Mouse (Mus musculus) intestine, postnatal 0 days (tissue): ENCODE results near the gene Mad2l1. TPM values are rescaled to one million over a fixed set of nuclear protein-coding genes. Genes with fewer than 3 reads are reported as not detected.
A peak's percentile ranks its signal among the peaks of the same experiment; 100 is the strongest.

ENCODE experiments used
- ATAC-seq: fragments of 200-750 bp; cut with Nextera tagmentation; 2 replicates; pipeline ENCODE4 v1.8.0; 2017; ENCODE audit warnings: mild to moderate bottlenecking, moderate TSS enrichment, moderate library complexity
- H3K27ac ChIP-seq: fragments of 300-500 bp; sonication (generic); 2 replicates; pipeline ENCODE4 v1.5.1; 2014; ENCODE audit warnings: mild to moderate bottlenecking, low read depth, low read length, moderate library complexity
- H3K27me3 ChIP-seq: fragments of 300-500 bp; sonication (generic); replicated peaks from 2 replicates; pipeline ENCODE4 v1.6.1; 2014; ENCODE audit warnings: low read length, mixed read lengths; ENCODE audit not compliant: control insufficient read depth, insufficient read depth
- H3K36me3 ChIP-seq: fragments of 300-500 bp; sonication (generic); 2 replicates; pipeline ENCODE4 v1.6.1; 2014; ENCODE audit warnings: mild to moderate bottlenecking, moderate library complexity; ENCODE audit not compliant: control insufficient read depth, insufficient read depth
- H3K4me1 ChIP-seq: fragments of 300-500 bp; sonication (generic); replicated peaks from 2 replicates; pipeline ENCODE4 v1.6.1; 2014; ENCODE audit warnings: antibody characterized with exemption, low read length, mixed read lengths; ENCODE audit not compliant: control insufficient read depth, insufficient read depth
- H3K4me2 ChIP-seq: fragments of 300-500 bp; sonication (generic); replicated peaks from 2 replicates; pipeline ENCODE4 v1.6.1; 2014; ENCODE audit warnings: low read depth, mild to moderate bottlenecking, moderate library complexity
- H3K4me3 ChIP-seq: fragments of 300-500 bp; sonication (generic); 2 replicates; pipeline ENCODE4 v1.5.1; 2014; ENCODE audit warnings: low read depth, low read length
- H3K9ac ChIP-seq: fragments of 300-500 bp; sonication (generic); 2 replicates; pipeline ENCODE4 v1.6.1; 2014; ENCODE audit warnings: mild to moderate bottlenecking, low read depth, low read length
- H3K9me3 ChIP-seq: fragments of 300-500 bp; sonication (generic); 2 replicates; pipeline ENCODE4 v1.6.1; 2016; ENCODE audit warnings: mixed run types; ENCODE audit not compliant: control insufficient read depth
- CTCF ChIP-seq: sonication (generic); IDR thresholded peaks from 2 replicates; pipeline ENCODE4 v1.5.1; 2016; ENCODE audit warnings: low read depth, mild to moderate bottlenecking, control low read depth, antibody characterized with exemption, moderate library complexity
- WGBS: fragments of 180-500 bp; shearing (Covaris S2); extraction: QIAGEN DNeasy Blood & Tissue Kit; methylation state at CpG from one replicate; pipeline ENCODE4 v1.1.7; 2014; 5-methylcytosine and 5-hydroxymethylcytosine counted together
- polyA plus RNA-seq: library from polyadenylated mRNA; unstranded; fragments of >200 nt; fragmentation: Nextera tagmentation; extraction: Ambion mirVana; gene quantifications from 2 replicates; pipeline ENCODE4 v1.2.1, GENCODE M21; 2015

Gene Mad2l1
- polyA plus RNA-seq, 1 experiment from 2014 or later: 36.4 TPM

DNA sequence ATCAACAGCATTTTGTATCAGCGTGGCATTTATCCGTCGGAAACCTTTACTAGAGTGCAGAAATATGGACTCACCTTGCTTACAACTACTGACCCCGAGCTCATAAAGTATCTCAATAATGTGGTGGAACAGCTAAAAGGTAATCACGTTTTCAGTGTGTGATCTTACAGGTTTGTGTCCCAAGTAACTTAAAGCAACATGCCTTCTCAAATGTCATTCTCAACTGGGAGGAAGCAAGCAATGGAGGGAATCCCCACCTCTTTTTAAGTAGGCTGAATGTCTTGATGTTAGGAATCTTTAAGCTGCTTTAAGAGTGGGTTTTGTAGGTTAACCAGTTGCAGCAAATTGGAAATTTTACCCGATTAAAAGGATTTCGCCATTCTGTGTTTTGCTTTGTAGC lies 776 bp downstream of the Mad2l1 start:
- H3K4me3 ChIP-seq: peak overlapping the region; percentile 85

DNA sequence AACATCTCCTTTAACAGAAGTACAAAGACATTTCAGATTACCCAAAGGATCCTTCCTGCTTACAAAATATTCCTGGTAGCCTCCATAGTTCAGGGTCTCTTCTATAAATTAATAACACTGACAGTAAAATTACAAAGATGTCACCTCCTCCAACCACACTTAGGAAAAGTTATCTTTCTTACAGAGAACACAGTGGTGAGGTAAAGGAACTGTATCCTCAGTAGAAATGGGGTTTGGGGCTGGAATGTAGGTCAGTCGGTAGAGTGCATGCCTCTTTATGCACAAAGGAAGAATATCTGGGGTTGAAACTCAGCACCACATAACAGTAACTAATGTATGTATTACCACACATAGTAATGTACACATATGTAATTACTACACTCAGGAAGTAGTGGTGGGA lies 24.8 kb downstream of the Mad2l1 start, which contains the start of gene Vmn1r32:
Gene Vmn1r32, minus strand, starts transcription at position 101 of the 400 bp plus-strand sequence.
- Histone ChIP-seq H3K27me3 (no peaks in the 10 kb centered on the region), H3K36me3 (no peaks in the 10 kb centered on the region), H3K27ac (no peak within 1 kb of the TSS), H3K9me3 (no peaks in the 10 kb centered on the region), H3K4me3 (no peak within 1 kb of the TSS), H3K4me2 (no peak within 1 kb of the TSS), H3K4me1 (no peaks in the 10 kb centered on the region), H3K9ac (no peak within 1 kb of the TSS)
- ATAC-seq: no peak
- no peak for TF ChIP-seq CTCF
- 89% methylated on average over 1 of the region's 1 CpGs for WGBS

More for the DNA sequence above, 776 bp downstream of the Mad2l1 start:
- 0 out of 2 replicates have a peak overlapping the region, but pooled peaks have one; percentile 6 for H3K27ac ChIP-seq
- peak overlapping the region; percentile 70 for H3K9ac ChIP-seq
- H3K36me3 ChIP-seq: no peaks in the 10 kb centered on the region; the same call in 1 of the 2 replicates
- WGBS: 13% methylated on average over 7 of the region's 7 CpGs
- TF ChIP-seq CTCF: no peak
- peak overlapping the region; percentile 87 for H3K4me2 ChIP-seq
- H3K27me3 ChIP-seq: no peaks in the 10 kb centered on the region
- no peaks in the 10 kb centered on the region for H3K9me3 ChIP-seq
- H3K4me1 ChIP-seq: 0 out of 2 replicates have a peak, but pooled peaks cover 5% of the 10 kb centered on the region
- no peak for ATAC-seq

DNA sequence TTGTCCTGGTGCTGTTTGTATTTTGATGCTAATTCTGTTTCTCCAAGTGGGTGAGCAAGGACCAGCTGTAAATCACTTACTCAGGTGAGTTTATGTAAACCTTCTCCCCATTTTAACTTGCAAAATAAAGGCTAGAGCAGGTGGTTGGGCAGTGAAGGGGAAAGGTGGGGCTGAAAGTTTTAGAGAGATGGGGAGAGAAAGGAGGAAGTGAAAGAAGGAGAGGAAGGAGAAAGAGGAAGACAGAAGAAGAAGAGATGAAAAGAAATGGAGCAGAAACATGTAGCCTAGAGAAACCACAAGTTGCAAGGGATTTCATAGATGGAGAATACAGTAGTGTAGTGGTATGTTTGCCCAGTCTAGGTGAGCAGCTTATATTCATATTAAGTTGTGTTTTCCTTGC lies 60.6 kb downstream of the Mad2l1 start:
- no peak overlapping the region for H3K4me2 ChIP-seq
- no peak for ATAC-seq
- H3K27me3 ChIP-seq: no peaks in the 10 kb centered on the region
- no peak overlapping the region for H3K27ac ChIP-seq
- no peak overlapping the region for H3K9ac ChIP-seq
- H3K4me1 ChIP-seq: no peaks in the 10 kb centered on the region
- no peaks in the 10 kb centered on the region for H3K9me3 ChIP-seq
- H3K4me3 ChIP-seq: no peak overlapping the region
- no peak for TF ChIP-seq CTCF
- H3K36me3 ChIP-seq: no peaks in the 10 kb centered on the region

Other genes with a start within 250 kb of the Mad2l1 start
- not detected in 2 replicates for gene Vmn1r32, start 24.7 kb downstream of the Mad2l1 start, polyA plus RNA-seq
- gene Vmn1r33, start 82.9 kb downstream of the Mad2l1 start, polyA plus RNA-seq: not detected in 2 replicates
- gene Vmn1r34, start 108.5 kb downstream of the Mad2l1 start, polyA plus RNA-seq: not detected in 2 replicates
- not detected in 2 replicates for gene Vmn1r35, start 150.5 kb downstream of the Mad2l1 start, polyA plus RNA-seq
- gene Vmn1r36, start 183.8 kb downstream of the Mad2l1 start, polyA plus RNA-seq: not detected in 2 replicates
- gene Vmn1r37, start 194.0 kb downstream of the Mad2l1 start, polyA plus RNA-seq: not detected in 2 replicates
- gene Vmn1r38, start 247.2 kb downstream of the Mad2l1 start, polyA plus RNA-seq: not detected in 2 replicates